Mouse (Mus musculus): Measurements from ENCODE around the gene Ropn1l. TPM values are rescaled to one million over a fixed set of nuclear protein-coding genes. Genes with fewer than 3 reads are reported as not detected.

The Ropn1l gene
- polyA plus RNA-seq, 1 experiment from 2014 or later, result 2.0 TPM

GRCm38 (mm10) chr15:31454096-31454860 is 741 bp upstream of the Ropn1l start:
- WGBS, result 57% methylated on average over 10 of the region's 10 CpGs

GRCm38 (mm10) chr15:31452336-31453097 is 1.0 kb downstream of the Ropn1l start:
- ATAC-seq, result no peak
- H3K27me3 ChIP-seq (ENCODE audit: control insufficient read depth, insufficient read depth, low read depth, low read length), result no peaks in the 10 kb centered on the region
- H3K27ac ChIP-seq (ENCODE audit: low read length), result no peak overlapping the region; the same call in 1 of the 2 replicates
- no peaks in the 10 kb centered on the region for H3K9me3 ChIP-seq (replicated peaks; ENCODE audit: control insufficient read depth, low read length, poor library complexity, severe bottlenecking)
- H3K4me3 ChIP-seq (ENCODE audit: low read depth, low read length), result peak overlapping the region; percentile 71
- peak overlapping the region; percentile 77 for H3K4me2 ChIP-seq (ENCODE audit: low read length)
- peak overlapping the region; percentile 84; the same call in 1 of the 2 replicates for H3K9ac ChIP-seq (ENCODE audit: low read depth, low read length)
- peaks cover 9% of the 10 kb centered on the region for H3K4me1 ChIP-seq (ENCODE audit: control insufficient read depth, insufficient read depth, low read length)
- 0 out of 2 replicates have a peak, but pooled peaks cover 2% of the 10 kb centered on the region for H3K36me3 ChIP-seq (ENCODE audit: control insufficient read depth, insufficient read depth, low read length)
- WGBS, result 51% methylated on average over 18 of the region's 18 CpGs

More at GRCm38 (mm10) chr15:31454096-31454860, 741 bp upstream of the Ropn1l start:
- Histone ChIP-seq H3K4me1 (ENCODE audit: control insufficient read depth, insufficient read depth, low read length) (peaks cover 9% of the 10 kb centered on the region), H3K4me3 (ENCODE audit: low read depth, low read length) (peak overlapping the region; percentile 71), H3K9me3 (replicated peaks; ENCODE audit: control insufficient read depth, low read length, poor library complexity, severe bottlenecking) (no peaks in the 10 kb centered on the region), H3K27ac (ENCODE audit: low read length) (peak overlapping the region; percentile 86; the same call in 1 of the 2 replicates), H3K36me3 (ENCODE audit: control insufficient read depth, insufficient read depth, low read length) (peaks cover 11% of the 10 kb centered on the region; the same call in 1 of the 2 replicates), H3K27me3 (ENCODE audit: control insufficient read depth, insufficient read depth, low read depth, low read length) (no peaks in the 10 kb centered on the region), H3K9ac (ENCODE audit: low read depth, low read length) (no peak overlapping the region), H3K4me2 (ENCODE audit: low read length) (peak overlapping the region; percentile 77)
- no peak for ATAC-seq

GRCm38 (mm10) chr15:31449772-31450171 is 3.8 kb downstream of the Ropn1l start:
- no peaks in the 10 kb centered on the region for H3K27me3 ChIP-seq (ENCODE audit: control insufficient read depth, insufficient read depth, low read depth, low read length)
- no peak overlapping the region for H3K4me2 ChIP-seq (ENCODE audit: low read length)
- H3K36me3 ChIP-seq (ENCODE audit: control insufficient read depth, insufficient read depth, low read length), result no peaks in the 10 kb centered on the region
- H3K4me1 ChIP-seq (ENCODE audit: control insufficient read depth, insufficient read depth, low read length), result peaks cover 12% of the 10 kb centered on the region
- H3K9me3 ChIP-seq (replicated peaks; ENCODE audit: control insufficient read depth, low read length, poor library complexity, severe bottlenecking), result no peaks in the 10 kb centered on the region
- H3K9ac ChIP-seq (ENCODE audit: low read depth, low read length), result no peak overlapping the region
- no peak overlapping the region for H3K27ac ChIP-seq (ENCODE audit: low read length)
- H3K4me3 ChIP-seq (ENCODE audit: low read depth, low read length), result no peak overlapping the region
- WGBS, result 18% methylated on average over 2 of the region's 2 CpGs
- ATAC-seq, result no peak

GRCm38 (mm10) chr15:31447121-31447520 is 6.4 kb downstream of the Ropn1l start:
- Histone ChIP-seq H3K9me3 (replicated peaks; ENCODE audit: control insufficient read depth, low read length, poor library complexity, severe bottlenecking) (no peaks in the 10 kb centered on the region), H3K9ac (ENCODE audit: low read depth, low read length) (no peak overlapping the region), H3K4me3 (ENCODE audit: low read depth, low read length) (no peak overlapping the region), H3K27ac (ENCODE audit: low read length) (no peak overlapping the region), H3K36me3 (ENCODE audit: control insufficient read depth, insufficient read depth, low read length) (no peaks in the 10 kb centered on the region), H3K27me3 (ENCODE audit: control insufficient read depth, insufficient read depth, low read depth, low read length) (no peaks in the 10 kb centered on the region), H3K4me1 (ENCODE audit: control insufficient read depth, insufficient read depth, low read length) (peaks cover 3% of the 10 kb centered on the region; the same call in 1 of the 2 replicates), H3K4me2 (ENCODE audit: low read length) (peak overlapping the region; percentile 40)
- 38% methylated on average over 7 of the region's 7 CpGs for WGBS
- peak; percentile 75 for ATAC-seq

- no peaks in the 10 kb centered on the region for H3K36me3 ChIP-seq (ENCODE audit: control insufficient read depth, insufficient read depth, low read length)
- ATAC-seq, result no peak
- WGBS, result 89% methylated on average over 4 of the region's 4 CpGs
Measured at GRCm38 (mm10) chr15:31442698-31443097, 10.8 kb downstream of the Ropn1l start.

GRCm38 (mm10) chr15:31441996-31442395 is 11.5 kb downstream of the Ropn1l start:
- no peaks in the 10 kb centered on the region for H3K9me3 ChIP-seq (replicated peaks; ENCODE audit: control insufficient read depth, low read length, poor library complexity, severe bottlenecking)
- no peak overlapping the region for H3K27ac ChIP-seq (ENCODE audit: low read length)
- no peak overlapping the region for H3K4me3 ChIP-seq (ENCODE audit: low read depth, low read length)
- H3K4me2 ChIP-seq (ENCODE audit: low read length), result no peak overlapping the region
- no peak for ATAC-seq
- no peaks in the 10 kb centered on the region for H3K36me3 ChIP-seq (ENCODE audit: control insufficient read depth, insufficient read depth, low read length)
- no peak overlapping the region for H3K9ac ChIP-seq (ENCODE audit: low read depth, low read length)
- H3K4me1 ChIP-seq (ENCODE audit: control insufficient read depth, insufficient read depth, low read length), result peaks cover 1% of the 10 kb centered on the region; the same call in 1 of the 2 replicates
- 76% methylated on average over 6 of the region's 6 CpGs for WGBS
- H3K27me3 ChIP-seq (ENCODE audit: control insufficient read depth, insufficient read depth, low read depth, low read length), result no peaks in the 10 kb centered on the region

More at GRCm38 (mm10) chr15:31442698-31443097, 10.8 kb downstream of the Ropn1l start:
- H3K9ac ChIP-seq (ENCODE audit: low read depth, low read length), result no peak overlapping the region
- H3K4me1 ChIP-seq (ENCODE audit: control insufficient read depth, insufficient read depth, low read length), result peaks cover 3% of the 10 kb centered on the region; the same call in 1 of the 2 replicates
- no peaks in the 10 kb centered on the region for H3K9me3 ChIP-seq (replicated peaks; ENCODE audit: control insufficient read depth, low read length, poor library complexity, severe bottlenecking)
- H3K27ac ChIP-seq (ENCODE audit: low read length), result no peak overlapping the region
- H3K4me2 ChIP-seq (ENCODE audit: low read length), result no peak overlapping the region
- H3K4me3 ChIP-seq (ENCODE audit: low read depth, low read length), result no peak overlapping the region
- H3K27me3 ChIP-seq (ENCODE audit: control insufficient read depth, insufficient read depth, low read depth, low read length), result no peaks in the 10 kb centered on the region

- no peak overlapping the region for H3K9ac ChIP-seq (ENCODE audit: low read depth, low read length)
- H3K4me1 ChIP-seq (ENCODE audit: control insufficient read depth, insufficient read depth, low read length), result no peaks in the 10 kb centered on the region
- no peaks in the 10 kb centered on the region for H3K9me3 ChIP-seq (replicated peaks; ENCODE audit: control insufficient read depth, low read length, poor library complexity, severe bottlenecking)
- H3K36me3 ChIP-seq (ENCODE audit: control insufficient read depth, insufficient read depth, low read length), result no peaks in the 10 kb centered on the region
- H3K27me3 ChIP-seq (ENCODE audit: control insufficient read depth, insufficient read depth, low read depth, low read length), result no peaks in the 10 kb centered on the region
- H3K4me3 ChIP-seq (ENCODE audit: low read depth, low read length), result no peak overlapping the region
- no peak overlapping the region for H3K4me2 ChIP-seq (ENCODE audit: low read length)
- 90% methylated on average over 2 of the region's 2 CpGs for WGBS
- ATAC-seq, result no peak
- no peak overlapping the region for H3K27ac ChIP-seq (ENCODE audit: low read length)
Measured at GRCm38 (mm10) chr15:31436811-31437210, 16.7 kb downstream of the Ropn1l start.

- no peaks in the 10 kb centered on the region for H3K9me3 ChIP-seq (replicated peaks; ENCODE audit: control insufficient read depth, low read length, poor library complexity, severe bottlenecking)
- no peaks in the 10 kb centered on the region for H3K36me3 ChIP-seq (ENCODE audit: control insufficient read depth, insufficient read depth, low read length)
- no peak overlapping the region for H3K9ac ChIP-seq (ENCODE audit: low read depth, low read length)
- H3K27ac ChIP-seq (ENCODE audit: low read length), result no peak overlapping the region
- ATAC-seq, result no peak
- no peaks in the 10 kb centered on the region for H3K4me1 ChIP-seq (ENCODE audit: control insufficient read depth, insufficient read depth, low read length)
- H3K4me2 ChIP-seq (ENCODE audit: low read length), result no peak overlapping the region
- no peaks in the 10 kb centered on the region for H3K27me3 ChIP-seq (ENCODE audit: control insufficient read depth, insufficient read depth, low read depth, low read length)
- WGBS, result 61% methylated on average over 1 of the region's 1 CpGs
- no peak overlapping the region for H3K4me3 ChIP-seq (ENCODE audit: low read depth, low read length)
Measured at GRCm38 (mm10) chr15:31436083-31436482, 17.5 kb downstream of the Ropn1l start.

GRCm38 (mm10) chr15:31433768-31434167 is 19.8 kb downstream of the Ropn1l start:
- no peak overlapping the region for H3K4me2 ChIP-seq (ENCODE audit: low read length)
- ATAC-seq, result no peak
- H3K9me3 ChIP-seq (replicated peaks; ENCODE audit: control insufficient read depth, low read length, poor library complexity, severe bottlenecking), result no peaks in the 10 kb centered on the region
- no peak overlapping the region for H3K9ac ChIP-seq (ENCODE audit: low read depth, low read length)
- no peak overlapping the region for H3K27ac ChIP-seq (ENCODE audit: low read length)
- H3K27me3 ChIP-seq (ENCODE audit: control insufficient read depth, insufficient read depth, low read depth, low read length), result no peaks in the 10 kb centered on the region
- peaks cover 5% of the 10 kb centered on the region; the same call in 1 of the 2 replicates for H3K4me1 ChIP-seq (ENCODE audit: control insufficient read depth, insufficient read depth, low read length)
- 84% methylated on average over 7 of the region's 7 CpGs for WGBS
- no peak overlapping the region for H3K4me3 ChIP-seq (ENCODE audit: low read depth, low read length)
- H3K36me3 ChIP-seq (ENCODE audit: control insufficient read depth, insufficient read depth, low read length), result no peaks in the 10 kb centered on the region
